Mouse (Mus musculus) erythroblast, embryonic 14.5 days (primary cell): ENCODE measurements around the gene Fam53b. TPM values are rescaled to one million over a fixed set of nuclear protein-coding genes. Genes with fewer than 3 reads are reported as not detected.
A peak's percentile ranks its signal among the peaks of the same experiment; 100 is the strongest.

Source experiments
- H3K27me3 ChIP-seq: 2 replicates; pipeline ENCODE4 v1.6.1; 2012; ENCODE audit warnings: inconsistent platforms; ENCODE audit not compliant: control insufficient read depth
- H3K36me3 ChIP-seq: 2 replicates; pipeline ENCODE4 v1.6.1; 2012; ENCODE audit warnings: mild to moderate bottlenecking, inconsistent platforms; ENCODE audit not compliant: control insufficient read depth
- H3K4me1 ChIP-seq: 2 replicates; pipeline ENCODE4 v1.6.1; 2012; ENCODE audit warnings: inconsistent platforms; ENCODE audit not compliant: control insufficient read depth
- H3K4me3 ChIP-seq: replicated peaks from 2 replicates; pipeline ENCODE3; 2012; ENCODE audit warnings: moderate library complexity, mild to moderate bottlenecking, inconsistent platforms
- H3K9me3 ChIP-seq: 2 replicates; pipeline ENCODE4 v1.6.1; 2012; ENCODE audit warnings: low read length, inconsistent platforms, mixed read lengths; ENCODE audit not compliant: control insufficient read depth
- GATA1 ChIP-seq: IDR thresholded peaks from 2 replicates; pipeline ENCODE4 v1.6.1; 2012; ENCODE audit warnings: low read length, inconsistent platforms, mixed read lengths
- TAL1 ChIP-seq: IDR thresholded peaks from 3 replicates; pipeline ENCODE4 v1.6.1; 2012; ENCODE audit warnings: low read length, inconsistent platforms, mixed read lengths
- polyA plus RNA-seq: library from polyadenylated mRNA; stranded (reverse); fragments of >175 nt; gene quantifications from 2 replicates; pipeline ENCODE4 v1.2.3, GENCODE M21; 2012

Fam53b gene
- polyA plus RNA-seq, 1 experiment = 21.4 TPM

DNA sequence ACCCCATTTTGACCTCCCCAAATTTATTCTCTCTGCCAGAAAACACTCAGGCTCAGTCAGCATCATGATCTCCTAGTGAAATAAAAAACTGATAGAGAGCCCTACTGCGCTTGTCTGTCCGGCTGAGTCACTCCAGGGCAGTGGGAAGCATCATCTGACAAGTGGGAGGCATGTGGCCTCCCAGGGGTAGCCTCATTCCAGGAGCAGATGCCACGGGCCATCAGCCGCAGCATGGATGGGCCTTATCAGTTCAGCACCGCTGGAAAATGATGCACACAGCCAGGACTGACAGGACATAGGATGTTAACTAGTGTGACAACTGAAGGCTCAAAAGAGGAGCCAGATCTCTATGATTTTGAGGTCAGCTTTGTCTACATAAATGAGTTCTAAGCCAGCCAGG lies 27.6 kb upstream of the Fam53b start:
- Histone ChIP-seq H3K36me3 (peaks cover 19% of the 10 kb centered on the region), H3K4me3 (no peak overlapping the region), H3K27me3 (no peaks in the 10 kb centered on the region), H3K9me3 (no peaks in the 10 kb centered on the region), H3K4me1 (no peaks in the 10 kb centered on the region; the same call in 1 of the 2 replicates)
- TF ChIP-seq TAL1 = no peak
- TF ChIP-seq GATA1 = no peak

GRCm38 (mm10) chr7:132830955-132831354 lies 17.3 kb upstream of the Fam53b start:
- TF ChIP-seq GATA1 (no peak), TAL1 (no peak)
- no peaks in the 10 kb centered on the region; the same call in 1 of the 2 replicates for H3K4me1 ChIP-seq
- no peaks in the 10 kb centered on the region for H3K9me3 ChIP-seq
- H3K36me3 ChIP-seq = peaks cover 35% of the 10 kb centered on the region
- H3K27me3 ChIP-seq = no peaks in the 10 kb centered on the region
- H3K4me3 ChIP-seq = no peak overlapping the region

GRCm38 (mm10) chr7:132824346-132825022 lies 10.8 kb upstream of the Fam53b start:
- no peak for TF ChIP-seq GATA1
- Histone ChIP-seq H3K4me3 (no peak overlapping the region), H3K9me3 (no peaks in the 10 kb centered on the region), H3K27me3 (no peaks in the 10 kb centered on the region), H3K36me3 (peaks cover 23% of the 10 kb centered on the region), H3K4me1 (no peaks in the 10 kb centered on the region)

- no peaks in the 10 kb centered on the region for H3K4me1 ChIP-seq
- no peak for TF ChIP-seq TAL1
- TF ChIP-seq GATA1 = no peak
- H3K4me3 ChIP-seq = no peak overlapping the region
- peaks cover 23% of the 10 kb centered on the region for H3K36me3 ChIP-seq
- no peaks in the 10 kb centered on the region for H3K27me3 ChIP-seq
- no peaks in the 10 kb centered on the region for H3K9me3 ChIP-seq
Measured at GRCm38 (mm10) chr7:132823832-132824231, 10.1 kb upstream of the Fam53b start.

GRCm38 (mm10) chr7:132820692-132821091 lies 7.0 kb upstream of the Fam53b start:
- Histone ChIP-seq H3K36me3 (peaks cover 6% of the 10 kb centered on the region), H3K4me3 (no peak overlapping the region), H3K4me1 (no peaks in the 10 kb centered on the region), H3K27me3 (no peaks in the 10 kb centered on the region), H3K9me3 (no peaks in the 10 kb centered on the region)
- no peak for TF ChIP-seq GATA1
- TF ChIP-seq TAL1 = no peak

GRCm38 (mm10) chr7:132817056-132817455 lies 3.4 kb upstream of the Fam53b start:
- Histone ChIP-seq H3K9me3 (no peaks in the 10 kb centered on the region), H3K4me1 (peaks cover 21% of the 10 kb centered on the region), H3K27me3 (peaks cover 32% of the 10 kb centered on the region), H3K4me3 (no peak overlapping the region), H3K36me3 (peaks cover 2% of the 10 kb centered on the region)
- no peak for TF ChIP-seq TAL1
- TF ChIP-seq GATA1 = no peak

DNA sequence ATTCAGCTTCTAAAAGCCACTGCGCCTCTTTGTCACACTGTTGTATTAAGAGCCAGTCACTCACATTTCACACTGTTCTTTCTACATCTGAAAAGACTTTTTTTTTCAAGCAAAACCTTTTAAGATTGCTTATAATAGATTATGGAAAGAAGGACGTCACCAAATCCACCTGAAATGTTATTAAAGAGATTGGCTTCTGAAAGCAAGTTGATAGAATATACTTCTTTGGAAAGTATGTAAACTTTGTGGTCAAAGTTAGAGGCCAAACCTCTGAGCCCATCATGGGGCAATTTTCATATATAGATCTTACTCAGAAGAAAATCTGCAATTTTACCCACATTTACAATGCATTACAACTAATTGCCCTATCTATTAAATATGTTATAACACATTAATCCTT lies 2.8 kb upstream of the Fam53b start:
- Histone ChIP-seq H3K4me1 (peaks cover 27% of the 10 kb centered on the region), H3K9me3 (no peaks in the 10 kb centered on the region), H3K4me3 (no peak overlapping the region), H3K27me3 (peaks cover 33% of the 10 kb centered on the region), H3K36me3 (peaks cover 2% of the 10 kb centered on the region)
- no peak for TF ChIP-seq TAL1

DNA sequence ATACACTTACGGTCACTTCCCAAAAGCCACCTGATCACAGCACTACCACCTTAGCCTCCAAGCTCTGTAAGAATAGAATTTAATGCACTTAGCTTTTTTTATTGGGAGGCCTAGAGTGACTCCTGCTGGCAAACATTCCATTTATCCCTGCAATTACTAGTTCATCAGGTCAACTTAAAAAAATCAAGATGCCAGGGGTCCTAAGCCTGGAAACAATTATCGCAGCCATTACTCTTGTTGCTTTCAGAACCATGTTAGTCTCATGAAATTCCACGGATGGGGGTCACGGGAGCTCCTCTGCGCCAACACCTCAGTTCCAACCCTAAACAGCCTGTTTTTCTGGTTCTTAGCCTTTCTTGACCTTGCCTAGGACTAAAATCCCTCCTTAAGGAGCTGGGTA lies 1.4 kb upstream of the Fam53b start:
- Histone ChIP-seq H3K27me3 (peaks cover 33% of the 10 kb centered on the region), H3K9me3 (no peaks in the 10 kb centered on the region), H3K4me1 (peaks cover 40% of the 10 kb centered on the region), H3K36me3 (no peaks in the 10 kb centered on the region), H3K4me3 (no peak overlapping the region)
- no peak for TF ChIP-seq TAL1
- TF ChIP-seq GATA1 = no peak

DNA sequence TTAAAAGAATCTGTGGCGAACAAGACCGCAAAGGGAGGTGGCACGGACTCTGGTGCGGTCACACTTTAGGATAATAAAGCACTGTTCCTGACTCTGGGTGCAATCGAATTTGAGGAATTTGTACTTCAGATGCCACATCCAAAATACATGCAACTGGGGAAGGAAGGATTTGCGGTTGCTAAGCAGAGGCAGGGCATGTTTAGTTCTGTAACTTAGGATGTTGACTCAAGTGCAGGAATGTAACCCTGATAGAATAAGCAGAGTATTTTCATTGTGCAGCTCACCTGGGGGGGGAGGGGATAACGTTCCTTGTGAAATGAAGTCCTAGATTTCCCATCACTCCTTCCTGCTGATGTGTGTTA lies 384 bp upstream of the Fam53b start:
- H3K4me3 ChIP-seq = peak overlapping the region; percentile 79
- peaks cover 33% of the 10 kb centered on the region for H3K27me3 ChIP-seq
- no peaks in the 10 kb centered on the region for H3K9me3 ChIP-seq
- H3K4me1 ChIP-seq = peaks cover 50% of the 10 kb centered on the region
- TF ChIP-seq GATA1 (no peak), TAL1 (no peak)
- H3K36me3 ChIP-seq = no peaks in the 10 kb centered on the region
